Mouse (Mus musculus): ENCODE results near the gene Rad51c. TPM values are rescaled to one million over a fixed set of nuclear protein-coding genes. Genes with fewer than 3 reads are reported as not detected.

The Rad51c gene
- polyA plus RNA-seq (2012; ENCODE audit: low replicate concordance) = 0.38 and 0.80 TPM in 2 replicates

GRCm38 (mm10) chr11:87404876-87405275, at the start of gene Rad51c, which contains the start of gene Tex14:
TSS of gene Rad51c (minus strand) at chr11:87404954.
TSS of gene Tex14 (plus strand) at chr11:87405065.

DNA sequence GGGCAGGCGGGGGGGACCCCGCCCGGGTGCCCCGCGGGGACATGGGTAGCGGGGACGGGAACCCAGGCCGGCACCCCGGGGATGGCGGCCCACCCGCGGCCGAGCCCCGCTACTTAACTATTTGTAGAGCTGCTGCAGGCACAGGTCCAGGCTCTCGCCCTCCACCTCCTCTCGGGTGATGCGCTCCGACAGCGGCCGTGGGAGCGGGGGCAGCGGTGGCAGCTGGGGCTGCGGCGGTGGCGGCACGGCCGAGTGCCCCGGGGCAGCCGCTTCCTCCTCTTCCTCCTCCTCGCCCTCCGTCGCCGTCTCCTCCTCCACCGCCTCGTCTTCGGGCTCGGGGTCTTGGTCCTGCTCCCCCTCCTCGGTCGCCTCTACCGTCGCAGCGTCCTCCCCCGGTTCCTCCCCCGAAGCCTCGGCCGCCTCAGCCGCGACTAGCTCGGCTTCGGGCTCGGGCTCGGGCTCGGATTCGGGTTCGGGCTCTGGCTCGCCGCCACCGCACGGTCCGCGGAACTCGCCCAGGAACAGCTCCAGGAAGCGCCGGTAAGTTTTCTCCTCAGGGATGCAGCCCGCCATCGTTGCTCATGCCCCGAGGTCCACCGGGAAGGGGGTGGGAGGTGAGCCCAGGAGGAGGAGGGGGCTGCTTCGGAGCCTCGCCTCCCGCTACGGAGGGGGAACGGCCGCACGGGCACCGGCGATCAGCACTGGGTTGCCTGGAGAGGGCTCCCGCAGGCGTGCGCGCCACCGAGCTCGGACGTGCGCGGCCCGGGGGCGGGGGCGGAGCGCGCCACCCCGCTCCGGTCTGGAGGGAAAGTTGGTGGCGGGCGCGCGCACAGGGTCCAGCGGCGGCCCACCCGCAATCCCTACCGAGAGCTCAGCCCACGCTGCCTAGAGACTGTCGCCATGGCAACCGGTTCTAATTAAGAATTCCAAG, 46.2 kb downstream of the Rad51c start, which contains the start of gene Ppm1e:
Gene Ppm1e (minus strand): TSS at position 693 of the 931 bp plus-strand sequence.

Other genes starting within 250 kb of the Rad51c start
- gene Ppm1e, start 45.9 kb downstream of the Rad51c start, polyA plus RNA-seq (2012; ENCODE audit: low replicate concordance) = 7.0 and 15.6 TPM in 2 replicates
- gene Tex14, start 111 bp upstream of the Rad51c start, polyA plus RNA-seq (2012; ENCODE audit: low replicate concordance) = not detected in 2 replicates
- not detected in 2 replicates for gene Gm11492, start 161.7 kb upstream of the Rad51c start, polyA plus RNA-seq (2012; ENCODE audit: low replicate concordance)
- 1.3 and 1.5 TPM in 2 replicates for gene Sept4, start 163.9 kb upstream of the Rad51c start, polyA plus RNA-seq (2012; ENCODE audit: low replicate concordance)
- gene Mtmr4, start 187.2 kb upstream of the Rad51c start, polyA plus RNA-seq (2012; ENCODE audit: low replicate concordance) = 25.0 and 31.2 TPM in 2 replicates
- 0.09 TPM in 1 of 2 replicates, not detected in the other for gene Hsf5, start 212.2 kb upstream of the Rad51c start, polyA plus RNA-seq (2012; ENCODE audit: low replicate concordance)

All from leukemia stem cell, adult 10-12 weeks (primary cell).